Mouse (Mus musculus): ENCODE measurements at regions not wholly inside any gene's neighbourhood (a gene's known extent, or its start where the extent isn't known, plus 50 kb on each side); places are given as distances from the start of the nearest gene placed in this dataset.

GRCm38 (mm10) chr7:125036098-125036991, 408.1 kb upstream of the Kdm8 start:
- Histone ChIP-seq H3K27me3 (ENCODE audit: control insufficient read depth, insufficient read depth, low read depth, low read length) (no peaks in the 10 kb centered on the region), H3K36me3 (ENCODE audit: control insufficient read depth, insufficient read depth) (no peaks in the 10 kb centered on the region), H3K9ac (ENCODE audit: low read depth, low read length) (no peak overlapping the region), H3K9me3 (replicated peaks; ENCODE audit: control insufficient read depth, low read length) (no peaks in the 10 kb centered on the region), H3K4me2 (ENCODE audit: low read depth, low read length) (no peak overlapping the region), H3K4me1 (ENCODE audit: control insufficient read depth, low read depth, low read length) (no peaks in the 10 kb centered on the region), H3K27ac (ENCODE audit: low read length) (no peak overlapping the region), H3K4me3 (ENCODE audit: low read depth, low read length) (no peak overlapping the region)
- no peak for ATAC-seq (ENCODE audit: low read depth)
- 57% methylated on average over 10 of the region's 10 CpGs for WGBS (ENCODE audit: insufficient replicate concordance)

- Histone ChIP-seq H3K36me3 (ENCODE audit: control insufficient read depth, insufficient read depth) (no peaks in the 10 kb centered on the region), H3K4me1 (ENCODE audit: control insufficient read depth, low read depth, low read length) (no peaks in the 10 kb centered on the region), H3K4me3 (ENCODE audit: low read depth, low read length) (no peak overlapping the region), H3K9ac (ENCODE audit: low read depth, low read length) (no peak overlapping the region), H3K4me2 (ENCODE audit: low read depth, low read length) (no peak overlapping the region), H3K27ac (ENCODE audit: low read length) (no peak overlapping the region), H3K9me3 (replicated peaks; ENCODE audit: control insufficient read depth, low read length) (no peaks in the 10 kb centered on the region), H3K27me3 (ENCODE audit: control insufficient read depth, insufficient read depth, low read depth, low read length) (no peaks in the 10 kb centered on the region)
- ATAC-seq (ENCODE audit: low read depth): no peak
- 70% methylated on average over 4 of the region's 4 CpGs for WGBS (ENCODE audit: insufficient replicate concordance)
Measured at GRCm38 (mm10) chr7:125038840-125039239, 405.6 kb upstream of the Kdm8 start.

DNA sequence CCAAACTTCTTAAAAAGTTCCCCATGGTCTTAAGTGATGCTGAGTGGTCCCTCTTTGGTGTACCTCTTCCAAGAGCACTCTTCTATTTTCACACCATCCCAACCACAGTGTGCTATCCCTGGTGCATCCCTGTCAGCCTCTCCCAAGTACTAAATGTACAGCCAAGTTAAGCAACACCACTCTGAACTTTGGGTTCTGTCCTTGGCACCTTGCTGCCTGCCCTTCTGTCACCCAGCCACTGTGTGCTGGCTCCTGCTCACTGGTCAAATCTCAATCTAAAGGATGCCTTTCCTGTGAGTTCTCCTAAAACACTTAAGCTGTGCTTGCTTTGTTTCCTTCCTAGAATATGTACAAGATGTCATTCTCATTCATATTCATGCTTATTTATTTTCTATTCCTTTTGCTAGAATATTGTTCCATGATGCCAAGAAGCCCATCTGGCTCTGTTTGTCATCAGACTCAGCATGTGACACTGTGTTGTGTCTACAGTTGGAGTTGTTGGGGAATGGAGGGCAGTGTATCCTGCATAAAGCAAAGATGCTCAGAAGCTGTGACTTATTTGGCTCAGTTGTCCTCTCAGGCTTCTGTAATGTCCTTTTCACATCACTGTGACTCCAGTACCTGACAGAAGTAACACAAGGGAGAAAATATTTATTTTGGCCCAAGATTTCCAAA, 388.4 kb upstream of the Kdm8 start:
- ATAC-seq (ENCODE audit: low read depth): no peak
- Histone ChIP-seq H3K27me3 (ENCODE audit: control insufficient read depth, insufficient read depth, low read depth, low read length) (no peaks in the 10 kb centered on the region), H3K9me3 (replicated peaks; ENCODE audit: control insufficient read depth, low read length) (no peaks in the 10 kb centered on the region), H3K4me3 (ENCODE audit: low read depth, low read length) (no peak overlapping the region), H3K27ac (ENCODE audit: low read length) (no peak overlapping the region), H3K4me2 (ENCODE audit: low read depth, low read length) (no peak overlapping the region), H3K4me1 (ENCODE audit: control insufficient read depth, low read depth, low read length) (no peaks in the 10 kb centered on the region), H3K9ac (ENCODE audit: low read depth, low read length) (no peak overlapping the region), H3K36me3 (ENCODE audit: control insufficient read depth, insufficient read depth) (no peaks in the 10 kb centered on the region)

DNA sequence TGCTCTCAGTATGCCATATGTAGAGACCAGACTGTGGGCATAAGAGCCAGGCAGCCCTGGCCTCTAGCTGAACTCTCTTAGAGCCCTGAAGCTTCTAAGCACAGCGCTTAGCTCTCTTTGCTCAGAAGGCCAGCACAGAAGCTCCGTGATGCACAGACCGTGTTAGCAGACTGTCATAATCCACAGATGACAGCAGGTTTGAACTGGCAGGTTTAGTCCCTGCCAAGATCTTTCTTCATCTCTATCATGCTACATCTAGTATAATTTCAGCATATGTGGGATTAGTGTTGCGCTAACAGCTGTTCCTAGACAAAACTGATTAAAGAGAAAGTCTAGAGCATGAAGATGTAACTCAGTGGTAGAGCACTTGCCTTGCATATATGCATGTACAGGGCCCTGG, 342.0 kb upstream of the Kdm8 start:
- no peak for ATAC-seq (ENCODE audit: low read depth)

GRCm38 (mm10) chr7:125104011-125104410, 340.5 kb upstream of the Kdm8 start:
- H3K27me3 ChIP-seq (ENCODE audit: control insufficient read depth, insufficient read depth, low read depth, low read length): no peaks in the 10 kb centered on the region
- no peak overlapping the region for H3K27ac ChIP-seq (ENCODE audit: low read length)
- H3K4me3 ChIP-seq (ENCODE audit: low read depth, low read length): no peak overlapping the region
- no peak for ATAC-seq (ENCODE audit: low read depth)
- 57% methylated on average over 4 of the region's 4 CpGs for WGBS (ENCODE audit: insufficient replicate concordance)
- H3K4me2 ChIP-seq (ENCODE audit: low read depth, low read length): no peak overlapping the region
- H3K9me3 ChIP-seq (replicated peaks; ENCODE audit: control insufficient read depth, low read length): no peaks in the 10 kb centered on the region
- H3K36me3 ChIP-seq (ENCODE audit: control insufficient read depth, insufficient read depth): no peaks in the 10 kb centered on the region
- H3K9ac ChIP-seq (ENCODE audit: low read depth, low read length): no peak overlapping the region
- no peaks in the 10 kb centered on the region for H3K4me1 ChIP-seq (ENCODE audit: control insufficient read depth, low read depth, low read length)

More for the DNA sequence above, 342.0 kb upstream of the Kdm8 start:
- 79% methylated on average over 4 of the region's 4 CpGs for WGBS (ENCODE audit: insufficient replicate concordance)
- Histone ChIP-seq H3K4me2 (ENCODE audit: low read depth, low read length) (no peak overlapping the region), H3K27me3 (ENCODE audit: control insufficient read depth, insufficient read depth, low read depth, low read length) (no peaks in the 10 kb centered on the region), H3K9ac (ENCODE audit: low read depth, low read length) (no peak overlapping the region), H3K27ac (ENCODE audit: low read length) (no peak overlapping the region), H3K36me3 (ENCODE audit: control insufficient read depth, insufficient read depth) (no peaks in the 10 kb centered on the region), H3K4me1 (ENCODE audit: control insufficient read depth, low read depth, low read length) (no peaks in the 10 kb centered on the region), H3K9me3 (replicated peaks; ENCODE audit: control insufficient read depth, low read length) (no peaks in the 10 kb centered on the region), H3K4me3 (ENCODE audit: low read depth, low read length) (no peak overlapping the region)

DNA sequence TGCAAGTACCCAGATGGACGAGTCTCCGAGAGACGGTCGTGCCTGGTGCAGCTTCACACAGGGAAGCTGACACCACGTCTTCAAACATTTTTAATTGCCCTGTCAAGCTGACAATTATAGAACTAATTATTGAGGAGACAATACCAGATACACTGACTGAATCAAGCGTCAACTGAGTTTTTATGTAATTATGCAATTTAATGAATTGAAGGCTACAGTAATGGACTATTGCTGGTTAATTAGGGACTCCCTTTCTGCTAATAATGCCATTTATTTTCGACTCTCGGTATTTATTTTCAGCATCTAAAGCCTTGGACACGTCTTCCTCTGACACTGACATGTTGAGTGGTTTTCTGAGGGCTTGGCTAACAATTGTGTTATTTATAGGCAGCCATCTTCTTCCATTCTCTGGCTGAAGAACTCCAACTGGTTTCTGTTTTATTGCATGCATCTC, 331.6 kb upstream of the Kdm8 start:
- H3K27me3 ChIP-seq (ENCODE audit: control insufficient read depth, insufficient read depth, low read depth, low read length): no peaks in the 10 kb centered on the region
- no peaks in the 10 kb centered on the region for H3K36me3 ChIP-seq (ENCODE audit: control insufficient read depth, insufficient read depth)
- H3K4me3 ChIP-seq (ENCODE audit: low read depth, low read length): no peak overlapping the region
- ATAC-seq (ENCODE audit: low read depth): no peak
- H3K9ac ChIP-seq (ENCODE audit: low read depth, low read length): no peak overlapping the region
- no peak overlapping the region for H3K4me2 ChIP-seq (ENCODE audit: low read depth, low read length)
- no peak overlapping the region for H3K27ac ChIP-seq (ENCODE audit: low read length)
- WGBS (ENCODE audit: insufficient replicate concordance): 60% methylated on average over 9 of the region's 9 CpGs
- H3K4me1 ChIP-seq (ENCODE audit: control insufficient read depth, low read depth, low read length): no peaks in the 10 kb centered on the region
- no peaks in the 10 kb centered on the region; the same call in 1 of the 2 replicates for H3K9me3 ChIP-seq (replicated peaks; ENCODE audit: control insufficient read depth, low read length)

DNA sequence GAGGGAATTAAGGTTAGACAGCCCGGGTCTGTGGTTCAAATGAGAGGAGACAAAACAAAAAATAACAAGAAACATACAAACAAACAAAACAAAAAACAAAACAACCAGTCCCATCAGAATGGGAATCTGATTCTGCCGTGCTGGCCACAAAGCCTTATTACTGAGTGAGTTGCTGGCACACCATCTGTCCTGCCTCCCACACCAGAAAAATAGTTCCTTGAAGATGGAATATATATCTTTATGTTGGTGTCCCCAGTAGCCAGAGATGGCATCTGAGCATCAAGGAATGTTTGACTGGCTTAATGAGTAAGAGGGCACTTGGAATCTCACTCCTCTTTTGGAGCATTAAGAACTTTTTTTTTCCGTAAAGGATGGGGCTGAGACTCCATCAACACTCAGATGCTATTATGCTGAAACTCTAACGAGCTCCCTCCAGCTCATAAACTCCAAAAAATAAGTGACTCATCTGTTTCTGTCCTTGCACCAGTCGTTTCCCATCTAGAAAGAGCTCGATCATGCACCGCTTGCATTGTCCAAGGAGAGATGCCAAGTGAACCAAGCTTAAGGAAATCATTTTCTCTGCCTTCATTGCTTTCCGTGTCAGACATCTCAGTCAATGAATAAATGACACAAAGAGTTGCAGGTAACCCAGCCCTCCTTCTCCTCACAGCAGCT, 329.0 kb upstream of the Kdm8 start:
- H3K4me3 ChIP-seq (ENCODE audit: low read depth, low read length): no peak overlapping the region
- no peak overlapping the region for H3K4me2 ChIP-seq (ENCODE audit: low read depth, low read length)
- H3K36me3 ChIP-seq (ENCODE audit: control insufficient read depth, insufficient read depth): no peaks in the 10 kb centered on the region
- no peak overlapping the region for H3K27ac ChIP-seq (ENCODE audit: low read length)
- H3K9ac ChIP-seq (ENCODE audit: low read depth, low read length): no peak overlapping the region
- H3K9me3 ChIP-seq (replicated peaks; ENCODE audit: control insufficient read depth, low read length): no peaks in the 10 kb centered on the region; the same call in 1 of the 2 replicates
- 55% methylated on average over 8 of the region's 8 CpGs for WGBS (ENCODE audit: insufficient replicate concordance)
- H3K4me1 ChIP-seq (ENCODE audit: control insufficient read depth, low read depth, low read length): no peaks in the 10 kb centered on the region
- no peak for ATAC-seq (ENCODE audit: low read depth)
- no peaks in the 10 kb centered on the region for H3K27me3 ChIP-seq (ENCODE audit: control insufficient read depth, insufficient read depth, low read depth, low read length)

- no peak overlapping the region for H3K4me2 ChIP-seq (ENCODE audit: low read depth, low read length)
- H3K9me3 ChIP-seq (replicated peaks; ENCODE audit: control insufficient read depth, low read length): no peaks in the 10 kb centered on the region; the same call in 1 of the 2 replicates
- no peaks in the 10 kb centered on the region for H3K27me3 ChIP-seq (ENCODE audit: control insufficient read depth, insufficient read depth, low read depth, low read length)
- no peak overlapping the region for H3K27ac ChIP-seq (ENCODE audit: low read length)
- 65% methylated on average over 8 of the region's 8 CpGs for WGBS (ENCODE audit: insufficient replicate concordance)
- H3K36me3 ChIP-seq (ENCODE audit: control insufficient read depth, insufficient read depth): no peaks in the 10 kb centered on the region
- H3K4me3 ChIP-seq (ENCODE audit: low read depth, low read length): no peak overlapping the region
- no peaks in the 10 kb centered on the region for H3K4me1 ChIP-seq (ENCODE audit: control insufficient read depth, low read depth, low read length)
- no peak for ATAC-seq (ENCODE audit: low read depth)
- no peak overlapping the region for H3K9ac ChIP-seq (ENCODE audit: low read depth, low read length)
Measured at GRCm38 (mm10) chr7:125117173-125117572, 327.3 kb upstream of the Kdm8 start.

DNA sequence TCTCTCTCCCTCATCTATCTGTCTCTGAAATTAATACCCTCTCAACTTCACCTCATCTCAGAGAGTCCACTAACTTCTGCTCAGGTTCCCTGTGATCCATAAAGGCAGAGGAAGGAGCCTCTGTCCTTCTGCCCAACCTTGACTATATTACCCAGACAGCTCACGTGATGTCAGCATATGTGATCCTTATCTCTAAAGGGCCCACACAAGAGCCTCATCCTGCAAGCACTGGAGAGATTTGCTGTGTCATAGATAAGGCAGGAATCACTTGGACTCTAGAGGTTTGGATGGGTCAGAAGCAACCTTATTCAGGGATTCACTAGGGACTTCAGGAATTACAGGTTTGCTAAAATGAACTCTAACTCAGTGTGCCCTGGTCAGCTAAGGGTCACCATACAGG, 315.3 kb upstream of the Kdm8 start:
- ATAC-seq (ENCODE audit: low read depth): no peak

More for the DNA sequence above, 315.3 kb upstream of the Kdm8 start:
- H3K4me3 ChIP-seq (ENCODE audit: low read depth, low read length): no peak overlapping the region
- H3K27ac ChIP-seq (ENCODE audit: low read length): no peak overlapping the region
- no peaks in the 10 kb centered on the region for H3K9me3 ChIP-seq (replicated peaks; ENCODE audit: control insufficient read depth, low read length)
- H3K9ac ChIP-seq (ENCODE audit: low read depth, low read length): no peak overlapping the region
- H3K27me3 ChIP-seq (ENCODE audit: control insufficient read depth, insufficient read depth, low read depth, low read length): no peaks in the 10 kb centered on the region
- no peaks in the 10 kb centered on the region for H3K4me1 ChIP-seq (ENCODE audit: control insufficient read depth, low read depth, low read length)
- no peaks in the 10 kb centered on the region for H3K36me3 ChIP-seq (ENCODE audit: control insufficient read depth, insufficient read depth)
- 23% methylated on average over 1 of the region's 1 CpGs for WGBS (ENCODE audit: insufficient replicate concordance)
- H3K4me2 ChIP-seq (ENCODE audit: low read depth, low read length): no peak overlapping the region

Data from liver, embryonic 16.5 days (tissue).